Mouse (Mus musculus): ENCODE measurements around the gene AW011738. TPM values are rescaled to one million over a fixed set of nuclear protein-coding genes. Genes with fewer than 3 reads are reported as not detected.

AW011738 gene
- polyA plus RNA-seq, 1 experiment: 0.15 TPM

- Histone ChIP-seq H3K4me3 (replicated peaks) (peak overlapping the region; percentile 52), H3K4me1 (ENCODE audit: control insufficient read depth) (peaks cover 46% of the 10 kb centered on the region), H3K36me3 (ENCODE audit: control insufficient read depth) (peaks cover under 1% of the 10 kb centered on the region; the same call in 1 of the 2 replicates), H3K27me3 (ENCODE audit: control insufficient read depth) (peaks cover 9% of the 10 kb centered on the region), H3K9me3 (ENCODE audit: control insufficient read depth, low read length) (no peaks in the 10 kb centered on the region)
- TF ChIP-seq GATA1 (IDR thresholded peaks at IDR 0.05; ENCODE audit: low read length) (no peak), TAL1 (IDR thresholded peaks at IDR 0.05; ENCODE audit: low read length) (no peak)
Observed at GRCm38 (mm10) chr4:156185456-156185949, 17.6 kb upstream of the AW011738 start.

- peaks cover 6% of the 10 kb centered on the region for H3K36me3 ChIP-seq (ENCODE audit: control insufficient read depth)
- no peak for TF ChIP-seq GATA1 (IDR thresholded peaks at IDR 0.05; ENCODE audit: low read length)
- no peak for TF ChIP-seq TAL1 (IDR thresholded peaks at IDR 0.05; ENCODE audit: low read length)
- H3K4me3 ChIP-seq (replicated peaks): peak overlapping the region; percentile 52
- no peaks in the 10 kb centered on the region for H3K9me3 ChIP-seq (ENCODE audit: control insufficient read depth, low read length)
- H3K27me3 ChIP-seq (ENCODE audit: control insufficient read depth): peaks cover 9% of the 10 kb centered on the region
- peaks cover 46% of the 10 kb centered on the region for H3K4me1 ChIP-seq (ENCODE audit: control insufficient read depth)
Observed at GRCm38 (mm10) chr4:156185950-156186850, 16.9 kb upstream of the AW011738 start.

- H3K4me1 ChIP-seq (ENCODE audit: control insufficient read depth): peaks cover 61% of the 10 kb centered on the region
- H3K27me3 ChIP-seq (ENCODE audit: control insufficient read depth): peaks cover 9% of the 10 kb centered on the region
- TF ChIP-seq TAL1 (IDR thresholded peaks at IDR 0.05; ENCODE audit: low read length) (no peak), GATA1 (IDR thresholded peaks at IDR 0.05; ENCODE audit: low read length) (no peak)
Observed at GRCm38 (mm10) chr4:156188162-156188810, 14.8 kb upstream of the AW011738 start.

GRCm38 (mm10) chr4:156188811-156189323 lies 14.2 kb upstream of the AW011738 start:
- Histone ChIP-seq H3K9me3 (ENCODE audit: control insufficient read depth, low read length) (no peaks in the 10 kb centered on the region), H3K36me3 (ENCODE audit: control insufficient read depth) (peaks cover 11% of the 10 kb centered on the region), H3K4me1 (ENCODE audit: control insufficient read depth) (peaks cover 58% of the 10 kb centered on the region), H3K4me3 (replicated peaks) (no peak overlapping the region), H3K27me3 (ENCODE audit: control insufficient read depth) (peaks cover 13% of the 10 kb centered on the region)
- TF ChIP-seq TAL1 (IDR thresholded peaks at IDR 0.05; ENCODE audit: low read length): no peak
- no peak for TF ChIP-seq GATA1 (IDR thresholded peaks at IDR 0.05; ENCODE audit: low read length)

More at GRCm38 (mm10) chr4:156188162-156188810, 14.8 kb upstream of the AW011738 start:
- no peaks in the 10 kb centered on the region for H3K9me3 ChIP-seq (ENCODE audit: control insufficient read depth, low read length)
- H3K36me3 ChIP-seq (ENCODE audit: control insufficient read depth): peaks cover 11% of the 10 kb centered on the region
- no peak overlapping the region for H3K4me3 ChIP-seq (replicated peaks)

- peaks cover 37% of the 10 kb centered on the region for H3K27me3 ChIP-seq (ENCODE audit: control insufficient read depth)
- peaks cover 49% of the 10 kb centered on the region for H3K4me1 ChIP-seq (ENCODE audit: control insufficient read depth)
- H3K36me3 ChIP-seq (ENCODE audit: control insufficient read depth): peaks cover 11% of the 10 kb centered on the region
- no peaks in the 10 kb centered on the region; the same call in 1 of the 2 replicates for H3K9me3 ChIP-seq (ENCODE audit: control insufficient read depth, low read length)
- no peak for TF ChIP-seq TAL1 (IDR thresholded peaks at IDR 0.05; ENCODE audit: low read length)
- no peak for TF ChIP-seq GATA1 (IDR thresholded peaks at IDR 0.05; ENCODE audit: low read length)
- no peak overlapping the region for H3K4me3 ChIP-seq (replicated peaks)
Observed at GRCm38 (mm10) chr4:156192421-156193199, 10.5 kb upstream of the AW011738 start.

- Histone ChIP-seq H3K27me3 (ENCODE audit: control insufficient read depth) (peaks cover 37% of the 10 kb centered on the region), H3K9me3 (ENCODE audit: control insufficient read depth, low read length) (no peaks in the 10 kb centered on the region; the same call in 1 of the 2 replicates), H3K36me3 (ENCODE audit: control insufficient read depth) (peaks cover 11% of the 10 kb centered on the region), H3K4me3 (replicated peaks) (no peak overlapping the region), H3K4me1 (ENCODE audit: control insufficient read depth) (peaks cover 54% of the 10 kb centered on the region)
- TF ChIP-seq GATA1 (IDR thresholded peaks at IDR 0.05; ENCODE audit: low read length) (no peak), TAL1 (IDR thresholded peaks at IDR 0.05; ENCODE audit: low read length) (no peak)
Observed at GRCm38 (mm10) chr4:156193200-156193590, 9.9 kb upstream of the AW011738 start.

- Histone ChIP-seq H3K4me1 (ENCODE audit: control insufficient read depth) (peaks cover 56% of the 10 kb centered on the region), H3K9me3 (ENCODE audit: control insufficient read depth, low read length) (no peaks in the 10 kb centered on the region; the same call in 1 of the 2 replicates), H3K27me3 (ENCODE audit: control insufficient read depth) (peaks cover 42% of the 10 kb centered on the region), H3K4me3 (replicated peaks) (no peak overlapping the region), H3K36me3 (ENCODE audit: control insufficient read depth) (peaks cover 11% of the 10 kb centered on the region)
- no peak for TF ChIP-seq TAL1 (IDR thresholded peaks at IDR 0.05; ENCODE audit: low read length)
Observed at GRCm38 (mm10) chr4:156193906-156194305, 9.2 kb upstream of the AW011738 start.

GRCm38 (mm10) chr4:156194346-156194745 lies 8.8 kb upstream of the AW011738 start:
- Histone ChIP-seq H3K4me1 (ENCODE audit: control insufficient read depth) (peaks cover 54% of the 10 kb centered on the region), H3K4me3 (replicated peaks) (no peak overlapping the region), H3K9me3 (ENCODE audit: control insufficient read depth, low read length) (no peaks in the 10 kb centered on the region; the same call in 1 of the 2 replicates), H3K36me3 (ENCODE audit: control insufficient read depth) (peaks cover 11% of the 10 kb centered on the region), H3K27me3 (ENCODE audit: control insufficient read depth) (peaks cover 44% of the 10 kb centered on the region)
- no peak for TF ChIP-seq TAL1 (IDR thresholded peaks at IDR 0.05; ENCODE audit: low read length)
- no peak for TF ChIP-seq GATA1 (IDR thresholded peaks at IDR 0.05; ENCODE audit: low read length)
